Mouse (Mus musculus) layer of hippocampus, adult 9-11 months (tissue): ENCODE measurements around the gene Pabpn1l.
A peak's percentile ranks its signal among the peaks of the same experiment; 100 is the strongest.
"Not testable (repeated sequence)": the region's sequence is repeated elsewhere in the genome, so short reads cannot be mapped to it uniquely, and the experiment has no call there.

Experiments used
- DNase-seq: peaks from one replicate; pipeline ENCODE4 v3.0.0; 2022

The Pabpn1l gene

GRCm38 (mm10) chr8:122646337-122646736 is 23.8 kb upstream of the Pabpn1l start:
- DNase-seq, result no peak

- no peak for DNase-seq
These were observed 21.8 kb upstream of the Pabpn1l start for GRCm38 (mm10) chr8:122644175-122644954.

- peak; percentile 35 for DNase-seq
These were observed 19.5 kb upstream of the Pabpn1l start for GRCm38 (mm10) chr8:122642071-122642470.

- DNase-seq, result peak; percentile 88
These were observed 18.9 kb upstream of the Pabpn1l start for GRCm38 (mm10) chr8:122641406-122641805.

GRCm38 (mm10) chr8:122640825-122641224 is 18.3 kb upstream of the Pabpn1l start:
- no peak for DNase-seq

- DNase-seq, result no peak
These were observed 17.1 kb upstream of the Pabpn1l start for GRCm38 (mm10) chr8:122639521-122640248.

- no peak for DNase-seq
These were observed 16.1 kb upstream of the Pabpn1l start for GRCm38 (mm10) chr8:122638601-122639000.

GRCm38 (mm10) chr8:122637230-122637629 is 14.7 kb upstream of the Pabpn1l start:
- no peak for DNase-seq

GRCm38 (mm10) chr8:122636803-122637175 is 14.2 kb upstream of the Pabpn1l start:
- DNase-seq, result no peak

GRCm38 (mm10) chr8:122635878-122636802 is 13.6 kb upstream of the Pabpn1l start:
- no peak for DNase-seq

GRCm38 (mm10) chr8:122633205-122633604 is 10.7 kb upstream of the Pabpn1l start:
- DNase-seq, result no peak

- not testable (repeated sequence) for DNase-seq
These were observed 9.6 kb upstream of the Pabpn1l start for GRCm38 (mm10) chr8:122632134-122632533.

- no peak for DNase-seq
These were observed 8.2 kb upstream of the Pabpn1l start for GRCm38 (mm10) chr8:122630696-122631095.

GRCm38 (mm10) chr8:122629388-122629787 is 6.8 kb upstream of the Pabpn1l start:
- no peak for DNase-seq

GRCm38 (mm10) chr8:122626896-122627295 is 4.4 kb upstream of the Pabpn1l start:
- no peak for DNase-seq

- no peak for DNase-seq
These were observed 3.3 kb upstream of the Pabpn1l start for GRCm38 (mm10) chr8:122625811-122626210.

- DNase-seq, result no peak
These were observed 2.1 kb upstream of the Pabpn1l start for GRCm38 (mm10) chr8:122624653-122625052.

GRCm38 (mm10) chr8:122623844-122624642 is 1.5 kb upstream of the Pabpn1l start:
- no peak for DNase-seq

- DNase-seq, result no peak
These were observed 2.1 kb downstream of the Pabpn1l start for GRCm38 (mm10) chr8:122620446-122620845.

- DNase-seq, result no peak
These were observed 3.7 kb downstream of the Pabpn1l start for GRCm38 (mm10) chr8:122618660-122619378.

GRCm38 (mm10) chr8:122617947-122618546 is 4.5 kb downstream of the Pabpn1l start:
- peak; percentile 38 for DNase-seq
